Mouse (Mus musculus) 3134 (cell line): ENCODE measurements at regions not wholly inside any gene's neighbourhood (a gene's known extent, or its start where the extent isn't known, plus 50 kb on each side); places are given as distances from the start of the nearest gene placed in this dataset.

Experiments used
- DNase-seq: peaks from one replicate; pipeline ENCODE4 v3.0.0-alpha.2; 2011; ENCODE audit warnings: low spot score; ENCODE audit not compliant: insufficient read length; ENCODE audit errors: extremely low read depth

GRCm38 (mm10) chr2:138820489-138820888, 564.1 kb downstream of the Btbd3 start:
- no peak for DNase-seq

DNA sequence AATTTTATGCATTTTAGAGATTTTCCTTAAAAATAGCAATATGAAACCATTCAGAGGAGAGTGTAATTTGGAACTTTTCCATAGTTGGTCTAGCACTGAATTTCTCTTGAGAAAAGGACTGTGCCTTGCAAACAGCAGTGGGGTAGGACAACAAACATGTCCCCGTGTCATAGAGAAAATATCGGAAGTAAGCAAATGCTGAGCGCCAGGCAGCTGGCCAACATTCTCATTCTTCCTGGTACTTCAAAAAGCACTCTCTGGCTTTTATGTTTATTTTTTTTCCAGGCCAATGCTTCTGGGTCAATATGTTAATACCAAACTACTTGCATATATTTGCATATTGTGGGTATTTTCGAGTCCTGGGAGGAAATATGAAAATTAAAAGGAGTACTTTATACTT, 568.5 kb downstream of the Btbd3 start:
- no peak for DNase-seq

- no peak for DNase-seq
Measured at GRCm38 (mm10) chr2:138827813-138828570, 571.6 kb downstream of the Btbd3 start.

GRCm38 (mm10) chr2:138838846-138839245, 582.5 kb downstream of the Btbd3 start:
- no peak for DNase-seq

- no peak for DNase-seq
Measured at GRCm38 (mm10) chr2:138859121-138859520, 602.8 kb downstream of the Btbd3 start.

DNA sequence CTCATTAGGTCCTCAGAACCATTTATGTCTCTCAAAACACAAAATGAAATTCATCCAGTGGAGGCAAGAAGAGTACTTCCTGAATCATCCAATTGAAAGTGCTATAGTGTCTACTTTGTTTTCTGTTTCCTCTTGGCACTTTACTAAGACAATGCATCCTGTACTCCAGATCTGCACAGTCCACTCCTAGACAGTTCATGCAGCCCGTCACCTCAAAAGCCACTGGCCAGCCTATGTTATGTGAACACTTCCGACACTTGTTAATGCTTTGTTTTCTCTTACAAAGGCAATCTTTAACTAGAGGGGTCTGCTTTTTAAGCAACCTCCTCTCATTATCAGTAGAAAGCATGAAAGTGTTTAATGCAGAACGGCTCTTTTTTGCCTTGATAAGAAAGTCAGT, 597.1 kb upstream of the Sptlc3 start:
- DNase-seq, result no peak

- DNase-seq, result no peak
Measured at GRCm38 (mm10) chr2:138897101-138897500, 596.6 kb upstream of the Sptlc3 start.

DNA sequence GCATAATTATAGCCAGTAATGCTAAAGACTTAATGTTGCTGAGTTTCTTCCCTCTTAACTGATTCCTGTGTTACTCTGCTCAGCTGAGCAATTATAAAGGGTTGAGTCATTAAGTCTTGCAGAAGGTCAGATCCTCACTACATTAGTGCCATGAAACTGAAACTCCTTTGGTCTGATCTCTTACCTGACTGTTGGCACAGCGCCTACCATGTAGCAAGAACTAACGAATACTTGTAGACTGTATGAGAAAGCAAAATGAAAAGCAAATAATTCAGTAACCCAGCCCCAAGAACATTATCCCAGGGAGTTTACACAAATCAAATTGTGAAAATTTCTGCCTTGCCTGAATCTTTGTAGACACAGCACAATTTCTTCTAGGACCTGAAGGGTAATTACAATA, 556.5 kb upstream of the Sptlc3 start:
- DNase-seq, result no peak

GRCm38 (mm10) chr2:138939367-138939766, 554.3 kb upstream of the Sptlc3 start:
- DNase-seq, result no peak

DNA sequence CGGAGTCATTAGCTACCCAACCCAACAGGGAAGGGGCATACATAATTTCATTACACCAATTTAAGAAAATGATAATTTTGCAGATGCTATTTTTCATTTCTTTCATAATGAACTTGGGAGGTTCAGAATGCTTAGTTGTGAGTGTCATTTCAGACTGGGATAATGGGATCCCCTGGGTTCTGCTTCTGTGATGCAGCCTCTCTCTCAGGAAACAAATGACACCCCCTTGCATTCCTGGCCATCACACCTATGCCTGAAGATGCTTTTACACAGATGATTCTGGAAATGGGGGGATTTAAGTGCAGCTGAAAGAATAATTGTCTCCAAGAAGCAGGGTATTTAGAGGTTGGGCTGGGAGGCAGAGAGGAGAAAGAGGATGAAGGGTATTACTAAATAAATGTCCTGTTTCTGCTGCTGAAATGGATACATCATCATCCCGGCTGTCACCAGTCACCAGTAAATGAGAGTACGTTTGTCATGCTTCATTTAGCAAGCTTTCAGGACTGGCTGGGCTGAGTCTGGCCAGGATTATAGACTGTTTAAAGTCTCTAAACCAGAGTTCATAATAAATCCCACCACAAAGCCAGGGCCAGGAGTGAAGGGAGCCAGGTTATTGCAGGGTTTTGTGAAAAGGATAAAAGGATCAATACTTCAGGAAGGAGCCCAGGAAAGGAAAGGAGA, 527.5 kb upstream of the Sptlc3 start:
- no peak for DNase-seq

DNA sequence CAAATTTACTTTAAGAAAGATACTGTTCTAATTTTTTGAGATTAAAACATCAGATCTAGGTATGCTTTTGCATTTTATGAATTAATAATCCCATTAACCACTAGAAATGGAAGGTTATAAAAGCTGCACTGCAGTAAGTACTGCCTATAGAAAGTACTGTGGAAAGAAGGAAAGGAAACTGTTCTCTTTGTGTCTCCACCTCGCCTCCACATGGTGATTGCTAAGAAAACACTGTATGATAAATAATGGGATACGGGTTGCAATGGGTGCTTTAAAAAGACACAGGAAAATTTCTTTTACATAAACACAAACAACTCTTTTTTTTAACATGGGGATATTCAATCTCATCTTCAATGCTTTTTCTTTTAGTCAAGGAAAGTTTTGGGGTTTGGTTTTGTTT, 519.2 kb upstream of the Sptlc3 start:
- DNase-seq, result no peak

GRCm38 (mm10) chr2:138990031-138990430, 503.7 kb upstream of the Sptlc3 start:
- no peak for DNase-seq

DNA sequence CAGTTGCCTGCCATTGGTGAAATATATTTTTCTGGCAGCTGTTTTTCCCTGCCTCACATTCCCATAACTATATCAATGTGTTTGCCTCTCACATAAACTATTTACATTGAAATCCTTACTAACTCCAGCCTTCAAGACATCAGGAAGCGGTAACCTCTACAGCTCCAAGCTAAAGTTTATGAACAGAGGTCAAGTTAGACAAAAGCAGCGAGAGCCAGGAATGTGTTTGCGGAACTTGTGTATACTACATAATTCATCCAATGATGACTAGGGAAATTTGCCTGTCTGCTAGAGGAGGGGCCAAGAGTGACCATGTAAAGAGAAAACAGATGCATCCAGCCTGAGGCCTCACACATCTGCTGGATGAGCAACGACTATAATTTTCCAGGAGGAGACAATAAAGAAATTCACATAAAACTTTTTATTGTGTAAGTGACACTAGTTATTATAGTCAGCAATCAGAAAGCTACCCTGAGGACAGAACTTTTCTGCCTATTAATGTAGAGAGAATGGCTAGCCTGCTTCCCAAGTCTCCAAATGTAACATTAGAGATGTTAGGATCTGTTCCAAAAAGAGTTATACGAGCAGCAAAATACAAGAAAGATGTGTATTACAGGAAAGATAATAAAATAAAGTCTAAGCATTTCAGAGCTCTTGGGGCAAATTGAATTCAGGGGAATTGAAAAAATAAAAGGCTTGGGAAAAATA, 461.5 kb upstream of the Sptlc3 start:
- DNase-seq, result no peak

DNA sequence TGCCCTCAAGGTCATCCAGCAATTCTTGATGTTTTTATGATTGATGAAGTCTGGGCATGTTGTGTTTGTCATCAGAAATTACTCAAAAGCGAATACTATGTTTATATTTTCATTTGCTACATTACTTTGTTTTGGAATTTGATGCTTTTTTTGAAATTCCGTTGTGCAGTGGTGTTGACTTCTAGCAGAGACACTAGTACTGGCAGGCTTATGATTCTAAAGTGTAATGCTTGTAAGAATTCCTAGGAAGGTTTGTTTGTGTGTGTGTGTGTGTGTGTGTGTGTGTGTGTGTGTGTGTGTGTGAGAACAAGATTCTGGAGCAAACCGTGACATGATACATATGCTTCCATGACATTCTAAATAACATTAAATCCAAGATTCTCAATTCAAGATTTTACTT, 458.9 kb upstream of the Sptlc3 start:
- no peak for DNase-seq

- no peak for DNase-seq
Measured at GRCm38 (mm10) chr2:139041671-139042273, 451.9 kb upstream of the Sptlc3 start.

DNA sequence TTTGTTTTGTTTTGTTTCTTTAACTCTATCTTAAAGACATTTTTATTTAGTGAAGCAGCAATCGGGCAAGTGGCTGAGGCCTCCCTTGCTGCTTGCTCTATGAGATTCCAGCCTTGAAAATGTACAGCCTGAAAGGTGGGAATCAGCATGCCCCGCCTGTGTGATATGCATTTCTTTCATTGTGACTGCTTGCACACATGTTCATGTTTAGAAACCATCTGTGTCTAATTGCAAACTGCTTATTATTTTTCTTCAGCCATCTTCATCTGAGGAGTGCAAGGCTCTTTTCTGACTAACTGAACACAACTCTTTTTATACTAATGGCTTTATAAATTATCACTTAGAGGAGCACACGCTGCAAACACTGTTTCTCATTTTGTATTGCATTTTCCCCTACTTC, 449.0 kb upstream of the Sptlc3 start:
- DNase-seq, result no peak

DNA sequence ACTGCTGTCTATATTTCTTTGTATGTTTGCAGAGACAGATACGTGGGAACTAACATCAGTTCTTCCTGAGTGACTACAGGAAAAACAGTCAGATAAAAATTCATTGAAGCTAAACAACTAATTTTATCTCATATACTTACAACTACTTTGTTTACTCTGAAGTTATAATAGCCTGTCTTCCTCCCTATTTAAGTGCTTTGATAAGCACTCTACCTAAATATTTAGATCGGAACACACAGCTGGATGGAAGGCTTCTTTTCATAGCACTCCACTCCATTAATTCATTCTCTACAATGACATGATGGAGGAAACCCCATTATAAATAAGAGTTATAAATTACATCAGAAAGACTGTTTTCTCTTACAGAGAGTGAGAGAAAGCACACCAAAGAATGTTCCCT, 438.5 kb upstream of the Sptlc3 start:
- no peak for DNase-seq

- no peak for DNase-seq
Measured at GRCm38 (mm10) chr2:139069276-139069961, 424.3 kb upstream of the Sptlc3 start.

- no peak for DNase-seq
Measured at GRCm38 (mm10) chr2:139071690-139072089, 422.0 kb upstream of the Sptlc3 start.

DNA sequence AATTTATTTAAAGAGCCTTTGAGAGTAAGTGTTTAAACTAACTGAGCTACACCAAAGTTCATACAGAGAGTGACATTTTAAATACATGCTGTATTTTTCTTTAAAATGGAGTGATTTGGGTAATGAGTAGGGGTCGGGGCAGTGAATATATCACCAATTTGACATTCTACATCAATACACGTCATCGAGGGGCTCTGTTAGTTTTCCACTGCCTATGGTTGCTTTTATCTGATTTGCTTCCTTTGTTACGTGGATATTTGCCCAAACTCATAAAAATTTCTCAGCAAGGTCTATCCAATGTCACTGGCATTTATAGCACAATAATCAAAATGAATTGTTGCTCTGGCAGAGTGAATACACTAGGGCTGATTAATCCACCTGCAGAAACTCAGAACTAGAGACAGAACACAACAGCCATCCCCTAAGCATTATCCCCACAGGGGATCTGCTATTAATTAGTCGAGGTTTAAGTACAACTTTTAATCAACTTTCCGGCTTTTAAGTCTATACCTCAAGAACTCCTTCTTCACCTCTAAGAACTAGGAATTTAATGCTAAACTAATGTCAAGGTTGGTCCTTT, 400.1 kb upstream of the Sptlc3 start:
- no peak for DNase-seq
